Mouse (Mus musculus) kidney, postnatal 0 days (tissue): ENCODE measurements around the gene Fgfr1op. TPM values are rescaled to one million over a fixed set of nuclear protein-coding genes. Genes with fewer than 3 reads are reported as not detected.

Source experiments
- ATAC-seq: fragments of 200-750 bp; cut with Nextera tagmentation; replicated peaks from 2 replicates; pipeline ENCODE4 v1.8.0; 2017; ENCODE audit warnings: low read depth, moderate number of reproducible peaks, moderate TSS enrichment, moderate library complexity; ENCODE audit not compliant: low FRiP score
- DNase-seq: peaks from one replicate; pipeline ENCODE4 v3.0.0-alpha.2; 2016; ENCODE audit warnings: low spot score
- H3K27ac ChIP-seq: fragments of 300-500 bp; sonication (generic); 2 replicates; pipeline ENCODE4 v1.5.1; 2014; ENCODE audit warnings: mild to moderate bottlenecking
- H3K27me3 ChIP-seq: fragments of 300-500 bp; sonication (generic); 2 replicates; pipeline ENCODE4 v1.6.1; 2014; ENCODE audit warnings: low read length, mixed read lengths; ENCODE audit not compliant: insufficient read depth
- H3K36me3 ChIP-seq: fragments of 300-500 bp; sonication (generic); 2 replicates; pipeline ENCODE4 v1.6.1; 2014; ENCODE audit warnings: low read length, mixed read lengths; ENCODE audit not compliant: insufficient read depth
- H3K4me1 ChIP-seq: fragments of 300-500 bp; sonication (generic); replicated peaks from 2 replicates; pipeline ENCODE4 v1.6.1; 2014; ENCODE audit warnings: antibody characterized with exemption, low read length, mixed read lengths; ENCODE audit not compliant: insufficient read depth
- H3K4me2 ChIP-seq: fragments of 300-500 bp; sonication (generic); 2 replicates; pipeline ENCODE4 v1.6.1; 2014; ENCODE audit warnings: mild to moderate bottlenecking, low read length, moderate library complexity, mixed read lengths
- H3K4me3 ChIP-seq: fragments of 300-500 bp; sonication (generic); replicated peaks from 2 replicates; pipeline ENCODE4 v1.5.1; 2014; ENCODE audit warnings: low read depth, low read length
- H3K9ac ChIP-seq: fragments of 300-500 bp; sonication (generic); 2 replicates; pipeline ENCODE4 v1.6.1; 2014; ENCODE audit warnings: low read depth, low read length
- H3K9me3 ChIP-seq: fragments of 300-500 bp; sonication (generic); replicated peaks from 2 replicates; pipeline ENCODE4 v1.6.1; 2016; ENCODE audit warnings: low read length, inconsistent platforms, mixed read lengths
- CTCF ChIP-seq: IDR thresholded peaks from 2 replicates; pipeline ENCODE4 v1.5.1; 2016; ENCODE audit warnings: antibody characterized with exemption, low read depth, mild to moderate bottlenecking, moderate library complexity
- WGBS: fragments of 180-500 bp; shearing (Covaris S2); extraction: QIAGEN DNeasy Blood & Tissue Kit; methylation state at CpG from one replicate; pipeline ENCODE4 v1.1.7; 2014; 5-methylcytosine and 5-hydroxymethylcytosine counted together
- polyA plus RNA-seq: library from polyadenylated mRNA; unstranded; fragments of >200 nt; fragmentation: Nextera tagmentation; extraction: Ambion mirVana; gene quantifications from 2 replicates; pipeline ENCODE4 v1.2.1, GENCODE M21; 2015

Fgfr1op gene
- polyA plus RNA-seq, 1 experiment from 2014 or later = 28.7 TPM

- H3K4me1 ChIP-seq = no peaks in the 10 kb centered on the region
- 91% methylated on average over 2 of the region's 2 CpGs for WGBS
- no peaks in the 10 kb centered on the region for H3K27me3 ChIP-seq
- no peak for TF ChIP-seq CTCF
- H3K9me3 ChIP-seq = no peaks in the 10 kb centered on the region
- no peaks in the 10 kb centered on the region for H3K36me3 ChIP-seq
- H3K4me2 ChIP-seq = no peak overlapping the region
- no peak overlapping the region for H3K27ac ChIP-seq
- DNase-seq = no peak
- ATAC-seq = no peak
- no peak overlapping the region for H3K9ac ChIP-seq
- no peak overlapping the region for H3K4me3 ChIP-seq
These were observed 59.9 kb downstream of the Fgfr1op start for GRCm38 (mm10) chr17:8225166-8225565.

GRCm38 (mm10) chr17:8225746-8226145 lies 60.4 kb downstream of the Fgfr1op start:
- no peak for TF ChIP-seq CTCF
- DNase-seq (no peak), ATAC-seq (no peak)
- 85% methylated on average over 4 of the region's 4 CpGs for WGBS
- Histone ChIP-seq H3K9me3 (no peaks in the 10 kb centered on the region), H3K27ac (no peak overlapping the region), H3K27me3 (no peaks in the 10 kb centered on the region), H3K36me3 (no peaks in the 10 kb centered on the region), H3K4me3 (no peak overlapping the region), H3K4me1 (no peaks in the 10 kb centered on the region), H3K9ac (no peak overlapping the region), H3K4me2 (no peak overlapping the region)

- no peak overlapping the region for H3K27ac ChIP-seq
- H3K4me3 ChIP-seq = no peak overlapping the region
- ATAC-seq = no peak
- H3K27me3 ChIP-seq = no peaks in the 10 kb centered on the region
- no peak overlapping the region for H3K9ac ChIP-seq
- no peak overlapping the region for H3K4me2 ChIP-seq
- no peaks in the 10 kb centered on the region for H3K9me3 ChIP-seq
- DNase-seq = no peak
- 29% methylated on average over 9 of the region's 9 CpGs for WGBS
- H3K4me1 ChIP-seq = no peaks in the 10 kb centered on the region; the same call in 1 of the 2 replicates
- TF ChIP-seq CTCF = no peak
- H3K36me3 ChIP-seq = no peaks in the 10 kb centered on the region
These were observed 63.3 kb downstream of the Fgfr1op start for GRCm38 (mm10) chr17:8228622-8229021.

- DNase-seq (no peak), ATAC-seq (no peak)
- H3K27me3 ChIP-seq = no peaks in the 10 kb centered on the region
- 85% methylated on average over 3 of the region's 3 CpGs for WGBS
- H3K4me1 ChIP-seq = no peaks in the 10 kb centered on the region; the same call in 1 of the 2 replicates
- no peak for TF ChIP-seq CTCF
- no peak overlapping the region for H3K27ac ChIP-seq
- H3K9me3 ChIP-seq = no peaks in the 10 kb centered on the region
- no peak overlapping the region for H3K4me3 ChIP-seq
- H3K4me2 ChIP-seq = no peak overlapping the region
- H3K9ac ChIP-seq = no peak overlapping the region
- H3K36me3 ChIP-seq = no peaks in the 10 kb centered on the region
These were observed 64.3 kb downstream of the Fgfr1op start for GRCm38 (mm10) chr17:8229607-8230006.

GRCm38 (mm10) chr17:8232089-8232488 lies 66.8 kb downstream of the Fgfr1op start:
- no peak overlapping the region for H3K9ac ChIP-seq
- H3K4me1 ChIP-seq = no peaks in the 10 kb centered on the region; the same call in 1 of the 2 replicates
- H3K9me3 ChIP-seq = no peaks in the 10 kb centered on the region
- H3K27me3 ChIP-seq = no peaks in the 10 kb centered on the region
- peak; percentile 25 for DNase-seq
- no peaks in the 10 kb centered on the region for H3K36me3 ChIP-seq
- H3K4me2 ChIP-seq = no peak overlapping the region
- no peak for TF ChIP-seq CTCF
- ATAC-seq = no peak
- H3K4me3 ChIP-seq = no peak overlapping the region
- WGBS = 22% methylated on average over 5 of the region's 5 CpGs
- no peak overlapping the region for H3K27ac ChIP-seq

GRCm38 (mm10) chr17:8233618-8234214 lies 68.4 kb downstream of the Fgfr1op start:
- Histone ChIP-seq H3K27ac (no peak overlapping the region), H3K9me3 (no peaks in the 10 kb centered on the region), H3K4me2 (no peak overlapping the region), H3K36me3 (no peaks in the 10 kb centered on the region), H3K9ac (no peak overlapping the region), H3K27me3 (no peaks in the 10 kb centered on the region), H3K4me3 (no peak overlapping the region), H3K4me1 (no peaks in the 10 kb centered on the region; the same call in 1 of the 2 replicates)
- no peak for TF ChIP-seq CTCF
- WGBS = 45% methylated on average over 15 of the region's 15 CpGs
- no peak for ATAC-seq
- no peak for DNase-seq

DNA sequence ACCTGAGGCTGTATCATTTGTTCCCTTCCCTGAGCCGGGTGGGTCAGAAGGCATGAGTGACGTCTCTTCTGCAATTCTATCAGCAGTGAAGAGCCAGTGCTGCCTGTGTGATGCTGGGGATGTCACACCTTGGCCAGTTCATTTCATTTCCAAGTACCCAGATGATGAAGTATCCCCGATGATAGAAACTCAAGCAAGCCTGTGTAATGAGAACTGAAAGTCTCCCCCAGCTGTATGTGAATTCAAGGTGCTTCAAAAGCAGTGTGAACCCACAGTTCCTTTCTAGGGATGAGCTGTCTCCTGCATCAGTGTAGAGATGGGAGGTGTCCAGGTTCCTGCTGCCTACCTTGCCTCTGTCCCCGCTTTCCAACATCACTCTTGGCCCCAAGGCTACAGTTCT lies 69.2 kb downstream of the Fgfr1op start:
- no peak overlapping the region for H3K4me2 ChIP-seq
- H3K9ac ChIP-seq = no peak overlapping the region
- no peaks in the 10 kb centered on the region for H3K9me3 ChIP-seq
- TF ChIP-seq CTCF = no peak
- no peak overlapping the region for H3K4me3 ChIP-seq
- DNase-seq (no peak), ATAC-seq (no peak)
- H3K27me3 ChIP-seq = no peaks in the 10 kb centered on the region
- WGBS = 75% methylated on average over 4 of the region's 4 CpGs
- H3K4me1 ChIP-seq = no peaks in the 10 kb centered on the region; the same call in 1 of the 2 replicates
- no peaks in the 10 kb centered on the region for H3K36me3 ChIP-seq
- no peak overlapping the region for H3K27ac ChIP-seq
